Mouse (Mus musculus) retina, embryonic 14.5 days (tissue): Measurements from ENCODE around the gene Btbd9.
A peak's percentile ranks its signal among the peaks of the same experiment; 100 is the strongest.

Experiments
- DNase-seq: peaks from one replicate; pipeline ENCODE4 v3.0.0-alpha.2; 2015; ENCODE audit warnings: low spot score

The Btbd9 gene

GRCm38 (mm10) chr17:30388817-30389216 is 187.5 kb downstream of the Btbd9 start:
- no peak for DNase-seq

GRCm38 (mm10) chr17:30388391-30388790 is 187.9 kb downstream of the Btbd9 start:
- DNase-seq: no peak

DNA sequence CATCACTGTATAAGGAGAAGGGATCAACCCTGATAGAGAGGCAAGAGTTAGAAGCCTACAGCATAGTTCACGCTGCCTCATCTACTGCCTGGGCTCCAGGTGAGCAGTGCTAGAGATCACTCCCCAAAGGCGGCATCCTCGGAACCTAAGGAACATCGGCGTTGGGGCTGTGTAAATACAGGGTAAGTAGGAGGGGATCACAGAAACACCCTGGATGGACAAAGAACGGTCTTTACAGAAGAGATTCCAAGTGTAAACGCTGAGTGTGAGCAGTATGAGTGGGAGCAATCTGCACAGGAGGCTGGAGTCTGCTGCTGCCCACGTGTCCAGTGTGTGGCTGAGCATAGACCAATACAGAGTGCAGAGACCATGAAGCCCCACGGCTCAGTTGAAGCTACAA is 190.0 kb downstream of the Btbd9 start:
- DNase-seq: no peak

- no peak for DNase-seq
Measured at GRCm38 (mm10) chr17:30383649-30384048, 192.6 kb downstream of the Btbd9 start.

DNA sequence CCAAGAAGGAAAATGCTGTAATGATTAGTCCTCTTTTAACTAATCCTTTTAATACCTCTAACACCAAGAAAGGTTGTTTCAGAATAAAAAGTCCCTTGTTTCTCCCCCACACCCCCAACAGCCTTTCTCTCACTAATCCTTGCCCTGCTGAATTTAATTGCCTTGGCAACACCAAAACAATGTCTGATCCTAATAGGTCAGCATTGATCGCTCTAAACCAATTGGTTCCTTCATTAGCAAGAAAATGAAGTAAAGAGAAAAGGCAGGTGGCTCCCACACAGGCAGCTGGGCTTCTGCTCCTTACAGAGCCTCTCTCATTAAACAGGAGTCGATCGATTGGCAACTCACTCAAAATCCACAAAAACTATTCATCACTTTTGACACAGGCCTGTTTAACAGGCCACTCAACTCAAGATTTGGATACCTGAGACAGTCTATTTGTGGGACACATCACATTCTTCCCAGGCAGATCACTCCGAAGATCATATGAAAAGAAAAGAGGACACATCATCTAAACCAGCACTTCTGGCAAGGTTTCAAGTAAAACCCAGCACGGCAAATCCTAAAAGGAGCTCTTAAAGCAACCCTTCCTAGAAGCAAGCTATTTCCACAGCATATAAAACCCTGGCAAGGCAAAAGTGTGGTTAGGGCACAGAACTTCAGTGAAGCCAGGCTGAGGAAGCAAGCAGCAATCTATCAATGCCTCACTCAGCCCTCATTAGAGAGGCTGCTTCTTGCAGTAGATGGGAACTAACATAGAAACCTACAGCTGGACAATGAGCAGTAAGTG is 197.9 kb downstream of the Btbd9 start:
- DNase-seq: peak; percentile 70

DNA sequence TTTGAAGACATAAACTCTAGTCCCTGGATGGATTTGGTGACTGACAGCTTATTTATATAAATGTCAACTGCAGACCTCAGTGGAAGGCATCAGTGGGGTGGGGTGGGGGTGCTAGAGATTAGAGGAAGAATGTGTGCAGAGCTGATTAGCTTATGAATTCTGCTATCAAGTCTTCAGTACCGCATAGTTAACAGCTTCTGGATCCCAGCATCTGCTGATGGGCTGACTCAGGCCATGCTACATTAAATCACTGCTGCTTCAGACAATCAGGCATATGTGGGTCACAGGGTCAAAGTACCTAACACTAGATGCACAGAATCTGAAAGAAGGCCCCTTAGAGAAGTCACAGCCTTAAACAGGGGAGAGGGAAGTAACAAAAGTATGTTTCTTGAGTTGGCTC is 198.5 kb downstream of the Btbd9 start:
- DNase-seq: peak; percentile 59

DNA sequence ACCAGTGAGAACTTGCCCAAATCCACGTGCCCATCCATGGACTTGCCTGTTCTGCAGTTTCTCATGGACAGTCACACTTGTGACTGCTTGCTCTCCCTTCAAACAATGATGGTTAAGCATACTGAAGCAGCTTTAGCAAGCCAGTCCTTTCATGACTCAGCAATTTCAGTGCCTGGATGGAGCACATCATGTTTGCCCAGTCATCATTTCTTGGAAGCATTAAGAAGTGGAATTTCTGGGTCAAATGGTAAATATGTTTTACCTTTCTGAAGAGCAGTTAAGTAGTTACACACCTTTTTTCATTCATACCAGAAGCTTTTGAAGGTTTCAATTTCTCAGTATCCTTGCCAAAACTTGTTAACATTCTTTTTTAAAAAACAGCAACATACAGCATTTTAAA is 201.2 kb downstream of the Btbd9 start:
- DNase-seq: no peak

- peak; percentile 56 for DNase-seq
Measured at GRCm38 (mm10) chr17:30368559-30368958, 207.7 kb downstream of the Btbd9 start.

GRCm38 (mm10) chr17:30364701-30365100 is 211.6 kb downstream of the Btbd9 start:
- no peak for DNase-seq

- no peak for DNase-seq
Measured at GRCm38 (mm10) chr17:30363365-30363764, 212.9 kb downstream of the Btbd9 start.

DNA sequence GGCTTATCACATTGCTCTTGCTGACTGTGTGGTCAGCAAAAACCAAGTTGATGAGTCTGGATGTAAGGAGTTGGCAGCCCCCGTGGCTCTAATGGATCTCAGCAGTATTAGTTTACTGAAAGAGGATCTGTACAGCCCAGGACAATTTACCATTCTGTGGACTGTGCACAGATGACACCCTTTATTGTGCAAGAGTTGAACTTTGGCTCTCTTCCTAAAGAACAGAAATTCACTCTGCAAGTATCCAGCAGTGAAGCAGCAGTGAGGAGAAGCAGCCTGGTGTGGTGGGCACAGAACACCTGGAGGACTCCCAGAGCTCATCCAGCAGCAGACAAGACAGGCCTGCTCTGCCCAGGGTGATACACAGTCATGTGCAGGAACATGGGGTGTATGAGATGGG is 215.6 kb downstream of the Btbd9 start:
- no peak for DNase-seq

DNA sequence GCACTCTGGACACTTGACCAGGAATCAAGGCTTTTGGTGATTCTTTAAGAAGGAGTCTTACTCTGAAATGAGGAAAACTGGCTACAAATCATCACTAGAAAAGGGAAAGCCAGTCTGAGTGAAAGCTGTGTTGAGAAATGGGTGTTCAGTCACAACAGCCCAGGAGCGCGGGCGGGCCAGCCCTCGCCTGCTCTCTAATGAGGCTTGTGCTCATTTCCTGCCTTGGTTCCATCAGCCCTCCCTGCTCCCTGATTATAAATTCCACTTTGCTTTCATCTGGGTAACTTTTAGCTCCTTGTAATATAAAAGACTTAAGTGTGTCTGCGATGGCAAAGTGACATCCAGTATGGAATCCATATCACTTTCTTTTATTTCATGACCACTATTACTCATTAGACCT is 216.9 kb downstream of the Btbd9 start:
- DNase-seq: no peak

DNA sequence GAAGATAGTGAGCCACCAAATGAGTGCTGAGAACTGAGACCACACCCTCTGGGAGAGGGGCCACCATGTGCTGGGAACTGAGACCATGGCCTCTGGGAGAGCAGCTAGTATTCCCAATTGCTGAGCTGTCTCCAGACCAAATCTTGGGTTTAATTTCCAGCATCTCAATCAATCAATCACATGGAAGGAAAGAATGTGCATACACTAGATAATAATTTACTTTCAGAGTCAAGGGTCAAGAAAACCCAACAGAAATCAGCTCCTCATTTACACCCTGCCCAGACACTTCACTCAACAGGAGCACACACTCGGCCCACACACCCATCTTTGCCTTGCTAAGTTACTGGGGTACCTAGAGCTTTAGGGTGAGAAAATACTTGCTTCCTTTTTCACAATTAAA is 220.9 kb downstream of the Btbd9 start:
- no peak for DNase-seq

DNA sequence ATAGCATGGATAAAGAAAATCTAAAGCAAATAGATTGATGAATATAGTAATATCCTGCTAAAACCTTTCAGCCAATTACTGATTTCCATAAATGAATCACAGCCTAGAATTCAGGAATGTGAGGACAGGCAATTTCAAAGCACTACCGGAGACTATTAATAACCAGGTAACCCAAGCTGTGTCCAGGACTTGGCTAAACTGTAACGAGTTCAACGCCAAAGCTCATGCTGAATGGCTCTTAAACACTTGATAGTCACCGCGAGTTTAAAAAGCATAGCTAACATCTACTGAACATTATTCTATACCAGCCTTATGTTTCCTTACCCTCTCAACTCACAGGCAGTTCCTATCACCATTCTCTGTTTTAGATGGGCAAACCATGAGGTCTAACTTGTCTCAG is 221.9 kb downstream of the Btbd9 start:
- no peak for DNase-seq

DNA sequence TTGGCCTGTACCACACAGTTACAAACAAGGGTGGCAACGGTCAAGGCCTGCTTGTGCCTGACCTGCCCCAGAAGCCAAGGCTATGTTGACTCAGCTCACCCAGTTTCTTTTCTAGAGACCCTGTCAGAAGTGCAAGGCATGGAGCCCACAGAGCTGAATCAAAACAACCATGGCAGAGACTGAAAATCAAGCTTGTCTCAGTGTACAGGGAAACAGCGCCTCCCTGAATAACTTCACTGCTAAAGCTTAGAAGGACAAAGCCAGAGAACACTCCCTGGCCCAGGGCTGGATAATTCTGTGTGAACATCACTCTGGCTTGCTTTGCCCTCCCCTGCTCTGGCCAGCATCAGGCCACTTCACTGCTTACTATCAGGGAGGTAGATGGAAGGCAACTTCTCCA is 228.3 kb downstream of the Btbd9 start:
- DNase-seq: no peak

- no peak for DNase-seq
Measured at GRCm38 (mm10) chr17:30347101-30347613, 229.1 kb downstream of the Btbd9 start.

DNA sequence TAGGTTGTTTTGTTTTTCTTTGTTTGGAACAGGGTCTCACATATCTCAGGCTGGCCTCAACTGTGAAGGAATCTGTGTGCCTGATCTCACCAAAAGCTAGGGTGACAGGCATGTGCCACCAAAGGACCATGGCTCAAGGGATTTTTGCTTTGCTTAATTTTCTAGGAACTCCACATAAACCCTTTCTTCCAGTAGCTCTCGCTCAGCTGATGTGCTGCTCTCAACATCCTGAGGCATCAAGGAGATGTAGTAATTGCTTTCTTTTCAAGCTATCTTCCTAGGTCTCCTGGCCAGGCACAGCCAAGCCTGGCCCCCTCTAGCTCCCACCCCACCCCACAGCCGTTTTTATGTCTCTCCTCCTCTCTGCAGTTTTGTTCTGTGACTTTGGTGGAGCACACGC is 231.3 kb downstream of the Btbd9 start:
- no peak for DNase-seq

GRCm38 (mm10) chr17:30343701-30344473 is 232.4 kb downstream of the Btbd9 start:
- DNase-seq: no peak

DNA sequence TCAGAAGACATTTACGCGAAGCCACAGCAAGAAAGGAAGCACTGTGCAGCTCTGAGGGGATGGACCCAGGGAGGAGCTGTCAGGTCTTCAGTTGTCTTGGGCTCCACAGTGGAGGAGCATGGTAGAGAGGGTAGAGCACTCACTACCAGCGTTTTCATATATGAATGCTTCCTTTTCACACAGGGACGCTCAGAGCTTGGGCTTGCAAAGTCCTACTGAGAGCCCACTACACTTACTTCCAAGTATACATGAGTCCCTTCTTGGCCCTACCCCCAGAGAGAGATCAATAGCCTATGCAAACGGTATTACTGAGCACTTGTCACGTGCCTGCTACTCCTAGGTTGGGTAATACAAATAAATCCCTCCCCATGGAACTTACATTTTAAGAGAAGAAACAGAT is 234.7 kb downstream of the Btbd9 start:
- DNase-seq: no peak

- no peak for DNase-seq
Measured at GRCm38 (mm10) chr17:30340495-30341126, 235.7 kb downstream of the Btbd9 start.

- no peak for DNase-seq
Measured at GRCm38 (mm10) chr17:30339317-30339716, 237.0 kb downstream of the Btbd9 start.

GRCm38 (mm10) chr17:30336816-30337215 is 239.5 kb downstream of the Btbd9 start:
- peak; percentile 15 for DNase-seq

DNA sequence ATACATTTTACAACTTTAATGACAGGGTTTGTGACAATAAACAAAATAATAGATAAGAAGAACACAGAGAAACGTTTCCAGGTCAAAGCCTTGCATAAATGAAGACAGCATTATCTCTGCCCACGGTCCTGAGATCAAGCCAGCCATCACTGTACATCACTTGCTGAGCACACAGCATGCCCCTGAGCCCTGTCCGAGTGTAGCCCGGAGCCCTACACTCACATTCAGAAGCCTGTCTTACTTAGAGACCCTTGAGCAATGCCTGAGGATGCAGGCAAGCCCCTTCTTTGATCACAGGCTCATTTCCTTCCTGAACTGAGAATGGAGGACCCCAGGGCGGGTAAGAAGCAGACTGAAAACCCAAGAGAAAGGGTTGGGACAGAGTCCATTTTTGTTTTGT is 240.0 kb downstream of the Btbd9 start:
- no peak for DNase-seq
